Mouse (Mus musculus) G1E (cell line): ENCODE results near the gene Slc22a14.

Source experiments
- CTCF ChIP-seq: IDR thresholded peaks from 2 replicates; pipeline ENCODE4 v1.5.1; 2012; ENCODE audit warnings: low read depth, low read length, inconsistent platforms, mixed read lengths
- GATA1 ChIP-seq: IDR thresholded peaks from 2 replicates; pipeline ENCODE4 v1.6.1; 2012; ENCODE audit warnings: borderline replicate concordance, low read length, inconsistent platforms, mixed read lengths
- GATA2 ChIP-seq: IDR thresholded peaks from 2 replicates; pipeline ENCODE4 v1.6.1; 2012; ENCODE audit warnings: low read depth, low read length, inconsistent platforms, borderline replicate concordance
- POLR2AphosphoS5 ChIP-seq: IDR thresholded peaks from 2 replicates; pipeline ENCODE4 v1.6.1; 2012; ENCODE audit warnings: low read depth, low read length, inconsistent platforms; ENCODE audit not compliant: insufficient replicate concordance
- TAL1 ChIP-seq: conservative IDR thresholded peaks from 2 replicates; pipeline ENCODE4 v1.6.1; 2012; ENCODE audit warnings: low read depth, low read length, inconsistent platforms, mixed read lengths

DNA sequence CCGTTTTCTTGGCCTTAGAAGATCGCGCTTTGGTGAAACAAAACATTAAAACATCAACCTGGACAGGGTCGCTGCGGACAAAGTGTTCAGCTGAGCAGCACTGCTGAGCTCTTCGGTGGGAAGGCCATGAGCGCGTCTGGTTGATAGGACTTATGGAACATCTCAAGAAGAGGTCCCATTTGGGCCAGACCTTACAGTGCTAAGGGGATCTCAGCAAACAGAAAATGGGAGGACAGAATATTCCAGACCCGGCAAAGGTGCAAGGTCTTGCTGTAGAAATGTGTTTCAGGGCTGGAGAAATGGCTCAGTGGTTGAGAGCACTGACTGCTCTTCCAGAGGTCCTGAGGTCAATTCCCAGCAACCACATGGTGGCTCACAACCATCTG lies 42.1 kb downstream of the Slc22a14 start:
- TF ChIP-seq CTCF (no peak), POLR2AphosphoS5 (no peak), GATA1 (no peak), GATA2 (no peak), TAL1 (no peak)
